Mouse (Mus musculus) frontal cortex, adult 2 months (tissue): Measurements from ENCODE around the gene Vsig10l. TPM values are rescaled to one million over a fixed set of nuclear protein-coding genes. Genes with fewer than 3 reads are reported as not detected.

Source experiments
- DNase-seq, 2 experiments: peaks; one replicate each; pipeline ENCODE4 v3.0.0; 2022; ENCODE audit warnings: low spot score in 1 of 2; ENCODE audit errors: extremely low spot score in 1 of 2
- polyA plus RNA-seq: library from polyadenylated mRNA; depleted of rRNA; stranded (reverse); fragments of >200 nt; gene quantifications from 2 replicates; pipeline ENCODE4 v1.2.3, GENCODE M21; 2012

Gene Vsig10l
- polyA plus RNA-seq, 1 experiment, result 5.2 TPM

GRCm38 (mm10) chr7:43453599-43454355 lies 9.2 kb upstream of the Vsig10l start:
- DNase-seq, result no peak

- DNase-seq, result no peak
These were observed 8.6 kb upstream of the Vsig10l start for GRCm38 (mm10) chr7:43454371-43454770.

GRCm38 (mm10) chr7:43463976-43464375 lies 1.0 kb downstream of the Vsig10l start:
- DNase-seq, result no peak

GRCm38 (mm10) chr7:43464864-43465343 lies 2.0 kb downstream of the Vsig10l start:
- DNase-seq, result no peak

GRCm38 (mm10) chr7:43465344-43466098 lies 2.6 kb downstream of the Vsig10l start:
- DNase-seq, result peak; percentile 56 to 74

GRCm38 (mm10) chr7:43466099-43466694 lies 3.2 kb downstream of the Vsig10l start:
- peak; percentile 33 to 83 for DNase-seq

- DNase-seq, result peak in 1 of 2 experiments; percentile 50
These were observed 7.4 kb downstream of the Vsig10l start for GRCm38 (mm10) chr7:43470373-43470772.

GRCm38 (mm10) chr7:43475706-43476105 lies 12.8 kb downstream of the Vsig10l start:
- DNase-seq, result no peak

GRCm38 (mm10) chr7:43476376-43476775 lies 13.4 kb downstream of the Vsig10l start:
- no peak for DNase-seq

GRCm38 (mm10) chr7:43481191-43481590 lies 18.2 kb downstream of the Vsig10l start:
- peak; percentile 82 for DNase-seq

GRCm38 (mm10) chr7:43482090-43482716 lies 19.3 kb downstream of the Vsig10l start:
- DNase-seq, result no peak

- no peak for DNase-seq
These were observed 20.3 kb downstream of the Vsig10l start for GRCm38 (mm10) chr7:43483236-43483635.

GRCm38 (mm10) chr7:43488646-43489045 lies 25.7 kb downstream of the Vsig10l start:
- peak in 1 of 2 experiments; percentile 65 for DNase-seq

- no peak for DNase-seq
These were observed 26.7 kb downstream of the Vsig10l start, which contains the start of gene Iglon5 for GRCm38 (mm10) chr7:43489631-43490125. Iglon5 (minus strand) TSS chr7:43490075.

- peak; percentile 69 to 77 for DNase-seq
These were observed 27.2 kb downstream of the Vsig10l start for GRCm38 (mm10) chr7:43490182-43490584.

- no peak for DNase-seq
These were observed 27.9 kb downstream of the Vsig10l start for GRCm38 (mm10) chr7:43490861-43491260.

GRCm38 (mm10) chr7:43495343-43496021 lies 32.5 kb downstream of the Vsig10l start:
- DNase-seq, result peak; percentile 47 to 81

GRCm38 (mm10) chr7:43511707-43512478 lies 48.9 kb downstream of the Vsig10l start:
- DNase-seq, result no peak

GRCm38 (mm10) chr7:43512519-43512918 lies 49.6 kb downstream of the Vsig10l start:
- DNase-seq, result no peak
